Mouse (Mus musculus) testis, adult 2 months (tissue): Measurements from ENCODE around the gene Cnot10.
A peak's percentile ranks its signal among the peaks of the same experiment; 100 is the strongest.
"Not testable (repeated sequence)": the region's sequence is repeated elsewhere in the genome, so short reads cannot be mapped to it uniquely, and the experiment has no call there.

Experiments
- CTCF ChIP-seq: fragments of 200-500 bp; IDR thresholded peaks from 2 replicates; pipeline ENCODE4 v1.5.1; 2012; ENCODE audit warnings: low read depth, mild to moderate bottlenecking, inconsistent platforms, low read length, moderate library complexity; ENCODE audit not compliant: control insufficient read depth, insufficient read depth, insufficient replicate concordance
- POLR2A ChIP-seq: fragments of 200-500 bp; IDR thresholded peaks from 2 replicates; pipeline ENCODE4 v1.6.1; 2012; ENCODE audit warnings: low read depth, mild to moderate bottlenecking, inconsistent platforms, low read length, moderate library complexity; ENCODE audit not compliant: control insufficient read depth

- peak; percentile 12; the same call in 1 of the 2 replicates for TF ChIP-seq CTCF
- TF ChIP-seq POLR2A: not testable (repeated sequence)
These were observed 8.5 kb upstream of the Cnot10 start for GRCm38 (mm10) chr9:114648472-114648871.
